Mouse (Mus musculus): ENCODE measurements around the gene Svip. TPM values are rescaled to one million over a fixed set of nuclear protein-coding genes. Genes with fewer than 3 reads are reported as not detected.
A peak's percentile ranks its signal among the peaks of the same experiment; 100 is the strongest.

The Svip gene
- total RNA-seq (2021) = 10 to 100 TPM; 22.6 to 29.8 TPM
- long read RNA-seq, experiment 1, transcript Svip-201 (4 exons, 3,053 nt) = major isoform, 21 of 23 reads
- long read RNA-seq, experiment 1, partial matches to known transcripts = 1 of 23 reads
- long read RNA-seq, experiment 1, other reads (novel, unspliced or antisense) = 0 of 23 reads
- long read RNA-seq, experiment 2, transcript Svip-201 (4 exons, 3,053 nt) = major isoform, 82 of 86 reads
- long read RNA-seq, experiment 2, partial matches to known transcripts = 1 of 86 reads
- long read RNA-seq, experiment 2, other reads (novel, unspliced or antisense) = 3 of 86 reads

DNA sequence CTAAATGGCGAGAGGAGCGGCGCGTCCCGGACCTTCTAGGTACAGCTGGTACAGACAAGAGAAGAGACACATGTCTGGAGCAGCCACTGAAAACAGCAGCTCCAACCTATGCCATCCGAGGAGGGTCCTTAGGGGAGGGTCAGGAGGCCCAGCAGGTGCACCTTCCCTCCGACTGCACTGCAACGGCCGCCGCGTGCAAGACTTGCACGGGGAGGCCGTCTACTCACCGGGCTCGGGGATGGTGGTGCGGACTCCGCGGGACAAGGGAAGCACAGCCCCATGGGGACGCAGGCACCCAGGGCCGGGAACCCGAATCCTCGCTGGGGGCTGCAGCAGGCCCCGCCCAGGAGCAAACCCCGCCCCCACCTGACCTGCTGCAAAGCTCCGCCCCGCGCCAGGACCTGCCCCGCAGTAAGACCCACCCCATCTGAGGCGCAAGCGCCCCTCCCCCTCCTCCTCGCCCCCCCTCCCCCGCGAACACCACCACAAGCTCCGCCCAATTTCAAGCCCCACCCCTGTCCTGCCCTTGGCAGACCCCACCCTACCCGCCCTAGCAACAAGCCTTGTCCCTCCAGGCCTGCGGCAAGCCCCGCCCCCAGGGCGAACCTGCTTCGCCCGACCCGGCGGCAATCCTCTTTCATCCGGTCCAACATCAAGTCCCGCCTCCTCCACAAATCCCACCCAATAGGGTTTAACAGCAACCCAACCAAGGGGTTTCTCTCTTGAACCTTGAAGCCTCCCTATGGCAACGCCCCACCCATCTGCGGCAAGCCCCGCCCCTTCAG lies at the start of gene Svip:
Gene Svip, minus strand, starts transcription at position 508 of the 785 bp plus-strand sequence.
- peak; percentile 67 to 76 for DNase-seq (ENCODE audit: low spot score in 2 of 2)

DNA sequence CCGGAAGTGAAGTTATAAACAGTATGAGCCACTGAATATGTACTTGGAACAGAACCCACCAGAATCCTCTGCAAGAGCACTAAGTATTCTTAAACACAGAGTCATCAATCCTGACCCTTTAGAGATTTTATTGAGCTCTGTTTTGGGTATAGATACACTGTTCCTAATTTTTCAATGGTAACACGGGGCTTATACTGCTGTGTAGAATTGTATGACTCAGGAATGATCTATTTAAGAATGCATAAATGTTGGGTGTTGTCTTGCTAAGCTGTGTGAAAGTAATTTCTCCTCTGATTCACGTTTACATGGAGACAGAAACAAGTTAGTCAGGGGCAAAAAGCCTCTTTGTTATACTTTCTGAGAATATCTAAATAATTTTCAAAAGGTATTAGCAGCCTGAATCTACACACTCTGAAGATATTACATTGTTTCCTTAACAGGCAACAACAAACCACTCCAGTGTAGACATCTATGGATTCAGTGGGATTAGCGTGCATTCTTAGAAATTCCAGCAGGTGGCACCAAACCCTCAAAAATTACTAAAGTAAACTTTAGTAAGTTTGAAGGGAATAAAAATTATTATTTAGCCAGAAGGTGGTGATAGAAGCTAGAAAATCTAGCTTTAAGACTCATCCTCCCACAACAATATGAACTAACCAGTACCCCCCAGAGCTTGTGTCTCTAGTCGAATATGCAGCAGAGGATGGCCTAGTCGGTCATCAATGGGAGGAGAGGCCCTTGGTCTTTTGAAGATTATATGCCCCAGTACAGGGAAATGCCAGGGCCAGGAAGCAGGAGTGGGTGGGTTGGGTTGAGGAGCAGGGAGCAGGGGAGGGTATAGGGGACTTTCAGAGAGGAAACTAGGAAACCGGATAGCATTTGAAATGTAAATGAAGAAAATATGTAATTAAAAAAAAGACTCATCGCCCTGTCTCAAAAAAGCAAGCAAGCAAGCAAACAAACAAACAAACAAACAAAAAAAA lies 32.1 kb upstream of the Svip start:
- peak in 1 of 2 experiments; percentile 20 for DNase-seq (ENCODE audit: low spot score in 2 of 2)

DNA sequence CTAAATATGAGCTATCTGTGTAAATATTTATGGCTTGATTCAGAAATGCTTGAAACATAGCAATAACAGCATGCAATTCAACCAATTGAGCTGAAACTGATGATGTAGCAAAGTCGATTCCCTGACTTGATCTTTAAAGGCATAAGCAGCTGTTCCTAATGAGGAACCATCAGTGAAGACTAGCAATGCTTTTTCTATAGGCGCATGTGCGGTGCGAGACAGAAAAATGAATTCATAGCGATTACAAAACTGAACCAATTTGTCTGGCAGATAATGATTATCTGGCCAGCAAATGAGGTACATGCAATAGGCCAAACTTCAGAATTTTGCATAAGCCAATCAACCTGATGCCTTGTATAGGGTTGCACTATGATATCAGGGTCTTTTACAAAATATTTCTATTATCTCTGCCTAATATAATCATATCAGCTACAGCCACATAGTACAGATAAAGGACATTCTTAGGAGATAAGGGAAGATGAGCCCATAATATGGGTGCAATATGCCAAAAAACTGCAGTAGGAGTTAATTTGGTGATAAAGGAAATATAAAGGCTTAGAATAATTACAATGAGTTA lies 18.3 kb upstream of the Svip start:
- no peak for DNase-seq (ENCODE audit: low spot score in 2 of 2)

DNA sequence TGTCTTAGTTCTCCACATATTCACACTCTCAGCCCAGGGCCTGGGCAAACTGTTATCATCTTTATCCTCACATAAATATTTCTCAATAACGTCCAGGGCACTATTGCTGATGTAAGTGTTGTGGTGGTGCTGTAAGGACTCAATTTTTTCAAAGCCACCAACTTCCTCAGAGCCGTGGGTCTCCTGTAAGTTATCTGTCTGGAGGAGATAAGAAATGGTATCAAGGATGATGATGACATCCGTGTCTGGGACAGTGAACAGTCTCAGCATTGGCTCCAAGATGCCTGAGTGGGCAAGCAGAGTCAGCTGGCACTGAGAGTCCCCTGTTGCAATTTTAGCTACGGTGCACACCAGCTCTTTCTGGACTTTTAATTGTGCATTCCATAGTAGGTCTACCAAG lies 16.2 kb upstream of the Svip start:
- no peak for DNase-seq (ENCODE audit: low spot score in 2 of 2)

DNA sequence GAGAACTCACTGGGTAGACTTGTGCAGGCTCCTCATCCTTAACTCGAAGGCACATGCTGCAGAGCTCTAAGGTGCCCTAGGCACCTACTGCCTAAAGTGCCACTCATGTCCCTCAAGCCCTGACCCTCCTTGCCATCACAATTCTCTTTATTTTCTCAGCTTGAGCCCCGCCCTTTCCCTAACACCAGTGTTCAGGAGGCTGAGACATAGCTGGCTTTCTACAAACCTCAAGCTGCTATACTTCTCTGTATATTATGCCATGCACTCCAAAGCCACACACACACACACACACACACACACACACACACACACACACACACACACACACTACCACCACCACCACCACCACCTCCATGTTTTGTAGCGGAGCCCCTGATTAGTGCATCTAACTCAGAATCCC lies 9.8 kb upstream of the Svip start, which contains the start of gene 1700015G11Rik:
Gene 1700015G11Rik, minus strand, starts transcription at position 101 of the 400 bp plus-strand sequence.
- no peak for DNase-seq (ENCODE audit: low spot score in 2 of 2)

DNA sequence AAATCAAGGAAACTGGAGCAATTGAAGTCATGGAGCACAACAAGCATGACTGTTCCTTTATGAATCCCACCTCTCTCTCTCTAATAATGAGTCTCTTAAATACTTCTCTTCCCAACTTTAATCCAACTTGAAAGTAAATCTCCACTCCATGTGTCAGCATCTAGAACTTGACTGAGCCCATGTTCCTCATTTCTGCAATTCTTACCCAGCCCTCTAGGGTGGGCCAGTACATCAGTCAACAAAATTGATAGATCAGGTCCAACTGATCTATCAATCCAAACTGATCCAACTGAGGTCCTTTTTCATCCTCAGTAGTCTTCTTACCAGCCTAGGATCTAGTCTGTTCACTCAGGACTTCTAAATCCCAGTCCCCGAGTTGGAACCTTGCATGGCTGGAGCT lies 9.4 kb upstream of the Svip start:
- DNase-seq (ENCODE audit: low spot score in 2 of 2) = no peak

DNA sequence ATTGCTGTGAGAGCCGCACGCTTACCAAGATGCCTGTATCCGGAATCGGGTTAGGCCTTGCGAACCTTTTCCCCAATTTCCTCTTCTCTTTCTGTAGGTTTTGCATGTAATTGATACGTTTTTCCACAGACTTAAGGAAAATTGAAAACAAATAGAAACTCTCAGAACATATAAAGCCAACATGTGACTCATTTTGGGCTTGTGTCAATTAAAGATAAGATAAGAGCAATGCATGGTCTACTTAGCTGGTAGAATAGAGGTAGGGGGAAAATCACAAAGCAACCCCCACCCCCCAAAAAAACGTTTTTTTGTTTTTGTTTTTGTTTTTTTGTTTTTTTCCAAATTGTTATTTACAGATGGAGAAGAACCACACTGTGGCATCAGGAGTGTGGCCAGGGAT lies 7.6 kb upstream of the Svip start:
- no peak for DNase-seq (ENCODE audit: low spot score in 2 of 2)

DNA sequence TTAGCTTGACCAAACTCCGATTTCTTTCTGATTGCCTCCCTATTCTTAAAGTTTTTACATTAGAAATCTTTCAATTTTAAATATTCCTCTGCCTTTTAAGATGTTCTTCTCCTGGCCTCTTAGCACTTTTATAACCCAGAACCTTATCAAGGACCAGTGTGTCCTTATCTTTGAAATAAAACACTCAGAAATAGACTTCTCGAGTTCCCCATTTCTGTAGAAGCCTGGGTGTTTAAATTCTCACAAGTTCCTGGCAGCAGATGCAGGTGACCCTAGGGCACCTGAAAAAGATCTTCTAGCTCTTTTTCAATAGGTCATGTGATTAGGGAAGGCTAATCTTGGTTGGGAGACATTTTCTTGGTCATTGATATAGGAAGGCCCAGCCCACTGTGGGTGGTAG lies 1.3 kb upstream of the Svip start:
- no peak for DNase-seq (ENCODE audit: low spot score in 2 of 2)

DNA sequence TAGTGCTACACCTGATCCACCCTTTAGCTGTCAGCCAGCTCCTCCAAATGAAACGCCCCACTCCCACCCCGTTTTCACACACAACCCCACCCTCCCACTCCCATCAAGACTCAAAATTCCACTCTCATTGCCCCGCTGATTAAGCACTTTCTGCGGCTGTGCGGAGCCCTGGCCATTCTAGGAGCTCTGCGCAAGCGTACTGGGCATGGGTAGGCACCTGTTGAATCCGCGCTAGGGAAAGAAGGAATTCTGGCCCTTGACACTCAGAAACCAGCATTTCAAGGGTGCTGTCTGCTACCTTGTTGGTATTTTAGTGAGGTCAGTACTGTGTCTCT lies 445 bp upstream of the Svip start:
- DNase-seq (ENCODE audit: low spot score in 2 of 2) = no peak

DNA sequence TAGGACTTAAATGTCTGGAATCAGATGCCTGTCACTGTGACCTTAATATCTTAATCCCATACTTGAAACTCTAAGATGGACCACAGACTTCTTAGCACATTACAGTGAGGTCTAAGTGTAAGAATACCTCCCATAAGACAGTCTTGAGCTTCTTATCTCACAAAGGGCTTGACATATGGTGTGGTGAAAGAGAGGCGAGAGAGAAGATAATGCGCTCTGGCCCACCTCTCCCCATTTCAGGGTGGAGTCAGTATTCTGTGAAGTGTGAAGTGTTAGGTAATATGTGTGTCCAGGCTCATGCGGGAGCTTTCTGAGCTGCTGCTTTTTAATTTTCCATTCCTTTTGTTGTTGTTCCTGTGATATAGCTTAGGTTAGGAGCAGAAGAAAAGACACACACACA lies 14.8 kb downstream of the Svip start:
- no peak for DNase-seq (ENCODE audit: low spot score in 2 of 2)

DNA sequence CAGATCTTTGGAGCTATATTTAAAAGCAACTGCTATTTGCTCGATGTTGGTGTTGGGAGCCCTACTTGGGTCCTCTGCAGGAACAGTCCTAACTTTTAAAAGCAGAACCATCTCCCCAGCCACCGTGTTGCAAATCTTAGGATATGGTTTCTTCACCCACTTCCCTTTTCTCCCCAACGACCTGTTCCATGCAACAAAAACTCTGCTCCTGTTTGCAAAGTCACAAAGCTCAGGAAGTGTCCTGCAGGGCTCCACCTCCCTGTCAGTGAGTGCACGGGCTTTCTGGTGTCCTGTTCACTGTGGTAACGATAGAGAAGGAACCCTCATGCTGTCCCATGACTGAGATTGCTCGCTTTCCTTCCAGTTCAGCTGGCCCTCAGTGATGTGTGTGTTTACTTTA lies 18.9 kb downstream of the Svip start:
- no peak for DNase-seq (ENCODE audit: low spot score in 2 of 2)

DNA sequence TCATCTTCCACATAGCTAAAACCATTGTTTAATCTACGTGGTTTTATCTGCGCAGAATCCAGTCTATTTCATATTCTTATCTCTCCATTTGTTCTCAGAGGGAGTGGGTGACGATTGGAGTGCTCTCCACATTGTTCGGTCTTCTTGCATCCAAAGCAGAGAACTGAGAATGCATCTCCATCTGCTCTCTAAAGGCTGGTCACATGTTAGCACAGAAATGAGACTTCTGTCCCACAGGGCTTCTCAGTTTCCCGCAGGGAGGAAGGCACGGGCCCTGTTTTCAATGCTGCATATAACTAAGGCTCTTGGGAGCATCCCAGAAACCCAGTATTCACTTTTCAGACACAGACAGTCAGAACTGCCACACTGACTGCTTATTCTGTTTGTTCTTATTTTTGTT lies 20.1 kb downstream of the Svip start:
- no peak for DNase-seq (ENCODE audit: low spot score in 2 of 2)

DNA sequence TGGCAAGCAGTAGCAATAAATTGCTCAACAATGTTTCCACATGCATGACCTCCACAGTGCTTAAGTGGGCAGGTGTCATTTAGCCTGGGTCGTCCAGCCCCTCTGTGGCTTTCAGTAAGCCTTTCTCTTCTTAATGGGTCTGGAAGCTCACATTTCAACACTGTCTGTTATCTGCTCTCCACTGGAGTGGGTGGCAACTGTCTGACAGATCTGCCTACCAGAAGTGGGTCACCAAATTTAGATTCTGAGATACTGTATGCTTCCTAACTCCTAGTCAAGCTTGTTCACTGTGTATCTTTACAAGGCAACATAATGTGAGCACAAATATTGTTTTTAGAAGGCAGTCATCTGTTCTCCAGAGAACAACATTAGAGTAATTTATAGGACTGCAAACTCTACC lies 23.5 kb downstream of the Svip start:
- DNase-seq (ENCODE audit: low spot score in 2 of 2) = no peak

DNA sequence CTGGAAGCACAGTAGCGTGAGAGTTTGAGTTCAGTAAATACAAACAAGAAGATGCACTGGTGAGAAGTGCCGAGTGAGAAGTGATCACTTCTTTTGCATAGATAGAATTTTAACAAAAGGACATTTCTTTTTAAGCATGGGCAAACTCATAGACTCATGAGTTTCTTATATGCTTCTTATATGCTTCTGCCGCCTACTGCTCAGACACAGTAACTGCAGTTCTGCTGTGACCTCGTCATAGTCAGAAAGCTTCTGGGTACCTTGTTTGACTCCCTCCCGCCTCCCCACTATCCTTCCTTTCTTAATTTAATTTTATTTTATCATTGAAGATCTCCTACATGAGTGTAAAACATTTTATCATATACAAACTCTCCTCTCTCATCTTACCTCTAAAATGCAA lies 26.5 kb downstream of the Svip start:
- DNase-seq (ENCODE audit: low spot score in 2 of 2) = no peak

DNA sequence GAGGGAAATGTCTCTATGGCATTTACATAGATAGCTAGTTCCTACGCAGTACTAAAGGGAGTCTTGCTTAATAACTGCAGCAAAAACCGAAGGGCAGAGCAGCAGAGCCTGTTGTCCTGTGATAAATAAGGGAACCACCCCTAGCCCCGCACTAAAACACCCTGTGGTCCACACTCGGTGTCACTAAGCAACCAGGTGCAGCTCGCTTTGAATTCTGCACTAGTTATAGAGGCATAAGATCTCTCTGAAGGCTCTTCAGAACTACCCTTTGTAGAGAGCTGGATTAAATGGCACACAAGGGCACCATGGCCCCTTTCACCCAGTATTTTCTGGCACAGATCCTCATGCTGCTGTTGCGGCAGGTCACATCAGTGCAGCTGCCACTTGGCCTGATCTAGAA lies 30.6 kb downstream of the Svip start:
- no peak for DNase-seq (ENCODE audit: low spot score in 2 of 2)

DNA sequence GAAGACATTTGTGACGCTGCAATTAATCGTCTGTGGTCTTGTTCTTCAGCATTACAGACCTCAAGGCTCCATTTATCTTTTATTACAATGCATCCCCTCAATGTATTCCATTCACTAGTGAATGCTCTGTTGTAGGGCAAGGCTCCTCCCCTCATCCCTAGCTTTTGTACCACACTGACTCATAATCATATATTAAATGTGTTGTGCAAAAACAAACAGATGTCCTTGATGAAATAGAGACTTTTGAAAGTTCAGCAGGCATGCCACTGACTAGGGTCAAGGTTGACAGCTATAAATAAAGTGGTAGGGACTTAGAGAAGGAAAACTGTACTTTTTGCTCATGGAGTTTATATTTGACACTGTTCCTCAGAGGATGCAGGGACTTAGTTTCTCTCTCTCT lies 32.3 kb downstream of the Svip start:
- no peak for DNase-seq (ENCODE audit: low spot score in 2 of 2)

DNA sequence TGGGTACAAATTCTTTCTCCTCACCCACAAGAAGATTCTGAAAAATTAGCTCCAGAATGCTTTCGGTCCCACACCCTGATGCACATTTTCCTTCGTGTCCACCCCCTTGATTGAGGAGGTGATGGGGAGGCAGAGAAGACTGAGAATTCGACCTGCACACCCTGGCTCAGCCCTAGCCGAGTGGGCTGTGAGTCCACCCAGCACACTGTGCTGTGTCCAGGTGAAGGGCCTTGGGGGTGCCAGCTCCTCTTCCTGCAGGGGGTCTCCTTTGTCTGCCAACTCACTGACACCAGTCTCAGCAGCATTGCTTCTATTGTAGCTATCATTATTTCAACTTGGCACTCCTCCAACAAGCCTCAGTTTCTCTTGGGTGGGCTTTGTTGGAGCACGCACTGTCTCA lies 32.7 kb downstream of the Svip start:
- no peak for DNase-seq (ENCODE audit: low spot score in 2 of 2)

DNA sequence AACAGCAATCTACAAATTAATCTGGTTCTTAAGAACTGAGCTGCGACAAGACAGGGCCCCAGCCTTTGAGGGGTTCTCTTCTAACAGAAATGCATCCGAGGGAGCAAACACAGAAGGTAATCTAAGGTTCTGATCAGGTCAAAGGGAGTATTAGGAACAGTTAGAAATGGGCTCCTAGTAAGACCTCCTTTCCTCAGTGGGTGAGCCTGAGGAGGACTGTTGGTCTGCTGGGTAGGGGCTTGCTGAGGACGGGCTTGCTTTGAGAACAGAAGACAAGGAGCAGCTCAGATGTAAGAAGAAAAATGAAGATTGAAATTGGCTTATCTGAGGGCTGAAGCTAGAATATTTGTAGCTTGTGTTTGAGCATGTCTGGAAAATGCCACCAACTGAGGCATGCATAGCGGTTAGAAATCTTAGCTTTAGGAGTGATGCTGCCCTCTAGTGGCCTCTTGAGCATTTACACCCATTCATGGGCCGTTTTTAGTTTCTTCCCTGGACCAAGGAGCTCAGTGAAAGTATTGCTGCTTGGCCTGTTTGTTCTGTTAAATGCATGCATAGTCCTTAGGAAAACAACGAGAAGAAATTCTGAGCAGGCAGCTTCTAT lies 33.5 kb downstream of the Svip start:
- peak in 1 of 2 experiments; percentile 54 for DNase-seq (ENCODE audit: low spot score in 2 of 2)

DNA sequence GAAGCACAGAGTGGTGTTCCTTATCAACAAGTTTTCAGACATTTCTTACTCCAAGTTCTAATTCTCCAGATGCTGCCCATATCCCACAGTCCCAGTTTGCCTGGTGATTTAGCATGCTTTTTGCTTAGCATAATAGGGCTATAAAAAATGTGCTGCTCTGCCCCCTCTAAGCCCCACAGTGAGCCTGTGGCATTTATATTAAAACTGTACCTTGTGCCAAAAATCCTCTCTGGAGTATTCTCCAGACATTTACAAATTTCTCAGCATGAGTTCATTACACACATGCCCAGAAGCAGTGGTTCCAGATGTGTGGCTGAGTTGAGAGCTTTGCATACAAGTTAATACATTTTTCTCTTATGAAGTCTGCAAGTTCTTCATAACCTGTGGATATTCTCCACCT lies 36.4 kb downstream of the Svip start:
- no peak for DNase-seq (ENCODE audit: low spot score in 2 of 2)

DNA sequence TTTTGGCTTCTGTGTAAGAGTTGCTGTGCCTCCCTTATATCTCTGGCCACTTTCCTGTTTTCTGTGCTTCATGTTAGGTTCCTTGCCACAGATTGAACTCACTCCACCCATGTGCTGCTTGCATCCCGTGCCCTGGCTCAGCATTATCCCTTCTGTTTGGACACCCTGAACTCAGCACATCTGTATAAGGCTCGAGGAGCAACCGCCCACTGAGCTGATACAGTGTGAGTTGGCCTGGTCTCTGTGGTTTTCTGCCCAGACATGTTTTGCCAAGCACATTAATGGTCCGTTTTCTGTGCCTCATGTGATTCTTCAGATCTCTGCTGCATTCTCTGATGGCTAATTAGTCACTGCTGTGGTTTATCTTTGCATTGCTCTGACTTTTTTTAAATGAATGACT lies 38.2 kb downstream of the Svip start:
- DNase-seq (ENCODE audit: low spot score in 2 of 2) = no peak

DNA sequence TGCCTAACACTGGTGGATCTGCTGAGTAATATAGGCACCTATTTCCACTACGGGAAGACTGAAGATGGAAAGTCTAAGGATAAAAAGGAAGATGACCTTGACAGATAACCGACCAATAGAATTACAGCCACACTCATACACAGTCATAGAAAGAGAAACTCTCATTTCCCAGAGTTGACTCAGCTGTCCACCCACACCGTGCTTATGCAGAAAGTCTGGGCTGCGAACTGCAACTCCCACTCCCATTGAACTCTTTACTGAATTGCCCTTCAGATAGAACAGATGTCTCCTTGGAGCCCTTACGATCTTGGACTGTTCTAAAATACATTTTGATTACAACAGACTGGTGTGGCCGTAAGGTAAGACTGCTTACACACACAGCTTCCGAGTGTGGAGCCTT lies 41.1 kb downstream of the Svip start:
- no peak for DNase-seq (ENCODE audit: low spot score in 2 of 2)
